Mouse (Mus musculus) embryonic facial prominence, embryonic 11.5 days (tissue): ENCODE results near the gene Ppm1l. TPM values are rescaled to one million over a fixed set of nuclear protein-coding genes. Genes with fewer than 3 reads are reported as not detected.

Experiments
- ATAC-seq: fragments of 200-750 bp; cut with Nextera tagmentation; replicated peaks from 2 replicates; pipeline ENCODE4 v1.8.0; 2017; ENCODE audit warnings: low read depth; ENCODE audit not compliant: insufficient number of reproducible peaks, low FRiP score, low TSS enrichment
- DNase-seq: peaks from one replicate; pipeline ENCODE4 v3.0.0-alpha.2; 2015; ENCODE audit warnings: low spot score
- H3K27ac ChIP-seq: fragments of 300-500 bp; sonication (generic); replicated peaks from 2 replicates; pipeline ENCODE4 v1.5.1; 2014; ENCODE audit warnings: mild to moderate bottlenecking, low read depth, low read length, control low read depth
- H3K27me3 ChIP-seq: fragments of 300-500 bp; sonication (generic); 2 replicates; pipeline ENCODE4 v1.6.1; 2014; ENCODE audit warnings: mild to moderate bottlenecking, low read length, moderate library complexity, mixed read lengths; ENCODE audit not compliant: control insufficient read depth, insufficient read depth
- H3K36me3 ChIP-seq: fragments of 300-500 bp; sonication (generic); replicated peaks from 2 replicates; pipeline ENCODE4 v1.6.1; 2014; ENCODE audit warnings: low read depth, mild to moderate bottlenecking, low read length, moderate library complexity, mixed read lengths; ENCODE audit not compliant: control insufficient read depth, insufficient read depth
- H3K4me1 ChIP-seq: fragments of 300-500 bp; sonication (generic); 2 replicates; pipeline ENCODE4 v1.6.1; 2014; ENCODE audit warnings: low read length, mixed read lengths; ENCODE audit not compliant: control insufficient read depth, insufficient read depth
- H3K4me2 ChIP-seq: fragments of 300-500 bp; sonication (generic); 2 replicates; pipeline ENCODE4 v1.6.1; 2014; ENCODE audit warnings: low read depth, mild to moderate bottlenecking, control low read depth, low read length, moderate library complexity
- H3K4me3 ChIP-seq: fragments of 300-500 bp; sonication (generic); 2 replicates; pipeline ENCODE4 v1.5.1; 2014; ENCODE audit warnings: low read depth, low read length, control low read depth
- H3K9ac ChIP-seq: fragments of 300-500 bp; sonication (generic); replicated peaks from 2 replicates; pipeline ENCODE4 v1.6.1; 2014; ENCODE audit warnings: mild to moderate bottlenecking, control low read depth, low read length
- H3K9me3 ChIP-seq: fragments of 300-500 bp; sonication (generic); replicated peaks from 2 replicates; pipeline ENCODE4 v1.6.1; 2016; ENCODE audit warnings: mild to moderate bottlenecking, low read length, inconsistent platforms, mixed read lengths; ENCODE audit not compliant: control insufficient read depth
- WGBS: fragments of 180-500 bp; shearing (Covaris S2); extraction: QIAGEN DNeasy Blood & Tissue Kit; methylation state at CpG from one replicate; pipeline ENCODE4 v1.1.7; 2014; 5-methylcytosine and 5-hydroxymethylcytosine counted together
- polyA plus RNA-seq: library from polyadenylated mRNA; unstranded; fragments of >200 nt; fragmentation: Nextera tagmentation; extraction: Ambion mirVana; gene quantifications from 2 replicates; pipeline ENCODE4 v1.2.1, GENCODE M21; 2014

Gene Ppm1l
- polyA plus RNA-seq, 1 experiment from 2014 or later = 9.3 TPM

DNA sequence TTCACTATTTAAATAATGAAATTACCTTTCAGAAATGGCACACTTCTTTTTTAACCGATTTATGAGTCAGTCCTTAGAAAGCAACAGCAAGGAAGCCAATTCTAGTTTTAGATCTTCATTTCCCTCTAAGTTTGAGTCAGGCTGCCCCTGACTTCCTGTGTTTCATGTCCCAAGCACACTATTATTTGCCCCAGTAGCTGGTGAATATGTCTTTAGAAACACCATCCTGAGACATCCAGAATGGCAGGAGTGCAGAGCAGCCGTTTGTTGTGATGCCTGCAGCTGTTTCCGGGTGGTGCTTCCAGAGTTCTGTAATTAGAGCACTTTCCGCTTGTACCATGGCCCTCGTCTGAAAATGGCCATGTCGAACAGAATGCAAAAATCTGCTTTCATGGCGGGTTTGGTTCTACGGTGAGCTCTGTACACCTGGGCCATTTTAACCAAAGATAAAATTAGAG, 208.4 kb downstream of the Ppm1l start:
- 47% methylated on average over 8 of the region's 8 CpGs for WGBS
- DNase-seq (no peak), ATAC-seq (no peak)
- H3K4me3 ChIP-seq = no peak overlapping the region
- H3K4me2 ChIP-seq = no peak overlapping the region
- no peaks in the 10 kb centered on the region for H3K27me3 ChIP-seq
- H3K27ac ChIP-seq = no peak overlapping the region
- no peaks in the 10 kb centered on the region for H3K36me3 ChIP-seq
- H3K9ac ChIP-seq = no peak overlapping the region
- no peaks in the 10 kb centered on the region for H3K4me1 ChIP-seq
- H3K9me3 ChIP-seq = no peaks in the 10 kb centered on the region

DNA sequence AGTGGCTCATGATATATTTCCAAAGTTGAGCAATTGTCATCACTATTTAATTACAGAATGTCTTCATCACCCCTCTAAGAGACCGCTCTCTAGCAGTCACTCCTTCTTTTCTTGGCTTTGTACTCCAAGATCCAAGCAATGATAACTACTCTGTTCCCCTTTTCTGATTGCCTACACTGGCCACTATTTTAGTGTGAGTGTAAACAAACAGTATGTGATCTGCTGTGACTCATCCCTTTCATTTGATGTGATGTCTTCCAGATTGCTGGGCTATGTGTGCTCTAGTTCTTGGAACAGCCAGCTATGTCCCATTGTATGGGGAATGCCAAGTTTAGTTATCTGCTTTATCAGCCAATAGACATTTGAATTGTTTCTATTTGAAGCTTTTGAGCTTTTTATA, 210.7 kb downstream of the Ppm1l start:
- Histone ChIP-seq H3K4me1 (no peaks in the 10 kb centered on the region), H3K4me3 (no peak overlapping the region), H3K9me3 (no peaks in the 10 kb centered on the region), H3K27ac (no peak overlapping the region), H3K27me3 (no peaks in the 10 kb centered on the region), H3K36me3 (no peaks in the 10 kb centered on the region), H3K9ac (no peak overlapping the region), H3K4me2 (no peak overlapping the region)
- DNase-seq = no peak
- 96% methylated on average over 1 of the region's 1 CpGs for WGBS
- no peak for ATAC-seq

DNA sequence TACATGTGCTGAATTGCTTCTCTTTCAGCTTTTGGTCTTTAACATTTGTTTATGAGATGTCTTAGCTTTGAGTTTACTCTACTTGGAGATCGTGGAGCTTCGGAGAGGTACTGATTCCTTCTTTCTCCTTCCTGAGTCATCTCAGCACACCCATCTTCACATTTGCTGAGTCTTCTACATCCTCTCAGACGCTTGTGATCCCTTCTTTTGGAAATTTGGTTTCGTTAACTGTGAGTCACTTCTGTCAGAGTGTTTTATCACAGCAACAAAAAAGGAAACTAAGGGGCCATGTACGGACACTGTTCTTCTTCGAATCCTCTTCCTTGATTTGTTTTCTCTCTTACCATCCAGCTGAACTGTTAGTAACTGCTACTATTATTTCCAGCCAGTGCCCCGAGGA, 212.9 kb downstream of the Ppm1l start:
- DNase-seq (no peak), ATAC-seq (no peak)
- 83% methylated on average over 7 of the region's 7 CpGs for WGBS
- Histone ChIP-seq H3K27ac (no peak overlapping the region), H3K9me3 (no peaks in the 10 kb centered on the region), H3K36me3 (no peaks in the 10 kb centered on the region), H3K4me2 (no peak overlapping the region), H3K9ac (no peak overlapping the region), H3K27me3 (no peaks in the 10 kb centered on the region), H3K4me1 (no peaks in the 10 kb centered on the region), H3K4me3 (no peak overlapping the region)

GRCm38 (mm10) chr3:69531511-69531910, 214.8 kb downstream of the Ppm1l start:
- DNase-seq = no peak
- no peaks in the 10 kb centered on the region for H3K36me3 ChIP-seq
- H3K4me1 ChIP-seq = no peaks in the 10 kb centered on the region
- H3K4me2 ChIP-seq = no peak overlapping the region
- no peak for ATAC-seq
- WGBS = 79% methylated on average over 9 of the region's 9 CpGs
- H3K27me3 ChIP-seq = no peaks in the 10 kb centered on the region
- no peak overlapping the region for H3K27ac ChIP-seq
- H3K9ac ChIP-seq = no peak overlapping the region
- H3K9me3 ChIP-seq = no peaks in the 10 kb centered on the region
- H3K4me3 ChIP-seq = no peak overlapping the region

- no peak for ATAC-seq
- Histone ChIP-seq H3K4me2 (no peak overlapping the region), H3K4me3 (no peak overlapping the region), H3K27me3 (no peaks in the 10 kb centered on the region), H3K4me1 (no peaks in the 10 kb centered on the region), H3K27ac (no peak overlapping the region), H3K9me3 (no peaks in the 10 kb centered on the region), H3K9ac (no peak overlapping the region), H3K36me3 (no peaks in the 10 kb centered on the region)
- WGBS = 52% methylated on average over 4 of the region's 4 CpGs
- DNase-seq = no peak
Observed at GRCm38 (mm10) chr3:69532687-69533086, 216.0 kb downstream of the Ppm1l start.

DNA sequence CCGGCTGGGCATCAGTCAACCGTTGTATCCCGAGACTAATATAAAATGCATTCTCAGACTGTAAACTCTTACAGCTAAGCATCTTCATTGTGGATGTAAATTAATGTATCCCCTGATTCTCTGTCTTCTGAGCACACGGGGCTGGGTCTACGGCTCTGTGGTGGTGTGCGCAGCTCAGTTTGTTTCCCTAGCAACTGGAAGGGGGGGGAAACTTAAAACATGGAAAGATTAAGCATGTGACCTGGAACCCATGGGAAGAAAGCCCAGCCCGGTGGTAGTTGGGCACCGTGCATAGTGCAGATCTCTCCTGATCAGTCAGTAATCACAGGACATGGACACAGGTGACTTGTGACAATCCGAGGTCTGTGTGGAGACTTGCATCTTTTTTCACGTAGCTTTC, 218.8 kb downstream of the Ppm1l start:
- Histone ChIP-seq H3K4me2 (no peak overlapping the region), H3K36me3 (no peaks in the 10 kb centered on the region), H3K4me3 (no peak overlapping the region), H3K9ac (no peak overlapping the region), H3K4me1 (no peaks in the 10 kb centered on the region), H3K9me3 (no peaks in the 10 kb centered on the region), H3K27ac (no peak overlapping the region), H3K27me3 (no peaks in the 10 kb centered on the region)
- WGBS = 90% methylated on average over 10 of the region's 10 CpGs
- DNase-seq (no peak), ATAC-seq (no peak)

DNA sequence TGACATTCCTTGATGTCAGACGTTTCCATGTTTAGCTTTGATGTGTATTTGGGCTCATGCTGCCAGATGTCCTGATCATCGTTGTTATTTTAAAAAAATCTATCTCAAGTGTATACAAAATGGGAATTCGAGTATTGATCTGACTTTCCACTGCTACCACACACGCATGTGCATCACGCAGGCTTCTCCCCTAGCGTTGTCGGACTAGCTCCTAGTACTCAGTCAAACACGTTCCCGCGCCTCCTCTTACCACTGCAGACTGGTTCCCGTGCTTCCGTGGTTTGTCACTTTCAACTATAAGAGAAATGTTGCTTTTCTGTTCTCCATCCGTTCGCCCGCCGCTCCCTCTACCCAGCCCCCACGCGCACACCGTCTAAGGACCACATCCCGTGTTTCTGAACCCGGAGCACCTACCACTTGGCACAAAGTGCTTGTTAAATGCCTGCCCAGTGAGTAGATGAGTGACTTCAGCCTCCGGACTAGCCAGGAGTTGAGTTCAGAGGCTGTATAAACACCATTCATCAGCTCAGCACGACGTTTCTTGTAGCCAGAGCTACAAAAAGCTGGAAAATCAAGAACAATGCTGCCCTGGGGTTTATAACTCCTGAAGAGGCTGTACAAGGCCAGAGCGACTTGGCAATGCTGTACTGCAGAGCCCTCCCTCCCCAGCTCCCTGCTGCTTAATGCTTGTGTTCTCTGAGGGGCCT, 219.4 kb downstream of the Ppm1l start:
- Histone ChIP-seq H3K9me3 (no peaks in the 10 kb centered on the region), H3K4me2 (no peak overlapping the region), H3K36me3 (no peaks in the 10 kb centered on the region), H3K27ac (no peak overlapping the region), H3K4me1 (no peaks in the 10 kb centered on the region), H3K27me3 (no peaks in the 10 kb centered on the region), H3K9ac (no peak overlapping the region), H3K4me3 (no peak overlapping the region)
- DNase-seq = no peak
- no peak for ATAC-seq
- 68% methylated on average over 25 of the region's 25 CpGs for WGBS

- Histone ChIP-seq H3K9me3 (no peaks in the 10 kb centered on the region), H3K4me3 (no peak overlapping the region), H3K9ac (no peak overlapping the region), H3K27ac (no peak overlapping the region), H3K4me2 (no peak overlapping the region), H3K36me3 (no peaks in the 10 kb centered on the region), H3K4me1 (no peaks in the 10 kb centered on the region), H3K27me3 (no peaks in the 10 kb centered on the region)
- WGBS = 82% methylated on average over 8 of the region's 8 CpGs
- ATAC-seq = no peak; the same call in 1 of the 2 replicates
- no peak for DNase-seq
Observed at GRCm38 (mm10) chr3:69542962-69543361, 226.3 kb downstream of the Ppm1l start.
